Mouse (Mus musculus): ENCODE data around the gene Aco1.
"Not testable (repeated sequence)": the region's sequence is repeated elsewhere in the genome, so short reads cannot be mapped to it uniquely, and the experiment has no call there.

The Aco1 gene

DNA sequence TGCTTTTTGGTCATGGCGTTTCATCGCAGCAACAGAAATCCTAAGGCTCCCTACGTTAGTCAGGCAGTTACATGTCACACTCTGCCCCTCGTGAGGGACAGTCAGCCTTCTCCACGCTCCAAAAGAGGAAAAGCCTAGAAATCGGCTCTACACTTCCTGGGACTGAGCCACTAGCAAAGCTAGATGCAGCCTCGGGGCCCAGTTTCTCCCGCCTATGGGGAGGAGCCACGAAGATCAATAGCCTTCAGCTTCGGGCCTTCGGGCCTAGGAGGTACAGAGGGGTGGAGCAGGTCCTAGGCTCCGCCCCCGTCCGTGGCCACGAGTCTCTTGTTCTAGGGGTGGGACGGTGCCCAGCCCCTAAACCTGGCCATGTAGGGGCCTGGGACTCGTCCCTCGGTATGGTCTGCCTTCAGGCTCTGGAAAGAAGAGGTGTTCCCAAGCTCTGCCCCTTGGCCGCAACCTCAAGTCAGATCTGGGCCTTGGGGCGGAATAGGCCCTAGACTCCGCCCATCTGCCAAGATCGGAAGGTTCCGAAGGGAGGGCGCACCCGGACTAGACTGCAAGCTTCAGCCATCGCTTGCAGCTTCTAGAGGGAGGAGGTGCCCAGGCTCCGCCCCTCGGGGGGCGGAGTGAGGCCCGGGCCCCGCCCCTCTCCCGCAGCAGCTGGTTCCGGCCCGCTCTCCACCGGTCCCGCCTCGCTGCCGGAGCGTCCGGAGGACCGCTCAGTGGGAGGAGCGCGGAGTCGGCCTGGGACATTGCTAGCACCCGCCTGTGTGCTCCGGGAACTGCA, at the start of gene Aco1:
TSS of gene Aco1 (plus strand) at position 339 of the 790 bp plus-strand sequence.
- DNase-seq (ENCODE audit: low spot score) = peak; percentile 97

- no peak for DNase-seq (ENCODE audit: low spot score)
Observed at GRCm38 (mm10) chr4:40094974-40095373, 47.9 kb upstream of the Aco1 start.

DNA sequence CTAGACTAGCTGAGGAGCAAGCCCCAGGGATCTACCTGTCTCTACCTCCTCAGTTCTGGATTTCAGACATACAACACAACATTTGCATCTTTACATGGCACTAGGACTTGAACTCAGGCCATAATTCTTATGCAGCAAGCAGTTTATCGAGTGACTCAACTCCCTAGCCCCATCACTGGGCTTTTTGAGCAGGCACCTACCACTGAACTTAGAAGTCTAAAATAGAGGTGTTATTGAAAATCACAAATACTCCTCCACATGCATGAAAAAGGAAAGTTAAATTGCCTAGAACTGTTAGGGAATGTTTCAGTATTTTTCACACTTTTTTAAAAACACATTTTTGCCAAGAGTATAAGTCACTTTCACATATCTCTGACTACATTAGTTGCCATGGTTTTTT, 39.9 kb upstream of the Aco1 start:
- DNase-seq (ENCODE audit: low spot score) = no peak

GRCm38 (mm10) chr4:40106004-40106536, 36.8 kb upstream of the Aco1 start:
- DNase-seq (ENCODE audit: low spot score) = no peak

GRCm38 (mm10) chr4:40108030-40108429, 34.9 kb upstream of the Aco1 start:
- DNase-seq (ENCODE audit: low spot score) = no peak

- no peak for DNase-seq (ENCODE audit: low spot score)
Observed at GRCm38 (mm10) chr4:40113173-40113572, 29.7 kb upstream of the Aco1 start.

- DNase-seq (ENCODE audit: low spot score) = no peak
Observed at GRCm38 (mm10) chr4:40121221-40121620, 21.7 kb upstream of the Aco1 start.

DNA sequence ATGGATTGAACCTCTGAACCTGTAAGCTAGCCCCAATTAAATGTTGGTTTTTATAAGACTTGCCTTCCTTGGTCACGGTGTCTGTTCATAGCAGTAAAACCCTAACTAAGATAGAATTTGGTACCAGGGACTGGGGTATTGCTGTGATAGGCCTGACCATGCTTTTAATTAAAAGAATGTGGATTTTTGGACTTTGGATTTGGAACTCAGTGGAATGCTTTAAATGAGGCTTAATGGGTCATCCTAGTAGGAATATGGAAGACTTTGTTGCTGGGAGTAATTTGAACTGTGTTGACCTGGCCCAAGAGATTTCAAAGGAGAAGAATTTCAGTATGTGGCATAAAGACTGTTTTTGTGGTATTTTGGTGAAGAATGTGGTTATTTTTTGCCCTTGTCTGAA, 20.6 kb upstream of the Aco1 start:
- not testable (repeated sequence) for DNase-seq (ENCODE audit: low spot score)

DNA sequence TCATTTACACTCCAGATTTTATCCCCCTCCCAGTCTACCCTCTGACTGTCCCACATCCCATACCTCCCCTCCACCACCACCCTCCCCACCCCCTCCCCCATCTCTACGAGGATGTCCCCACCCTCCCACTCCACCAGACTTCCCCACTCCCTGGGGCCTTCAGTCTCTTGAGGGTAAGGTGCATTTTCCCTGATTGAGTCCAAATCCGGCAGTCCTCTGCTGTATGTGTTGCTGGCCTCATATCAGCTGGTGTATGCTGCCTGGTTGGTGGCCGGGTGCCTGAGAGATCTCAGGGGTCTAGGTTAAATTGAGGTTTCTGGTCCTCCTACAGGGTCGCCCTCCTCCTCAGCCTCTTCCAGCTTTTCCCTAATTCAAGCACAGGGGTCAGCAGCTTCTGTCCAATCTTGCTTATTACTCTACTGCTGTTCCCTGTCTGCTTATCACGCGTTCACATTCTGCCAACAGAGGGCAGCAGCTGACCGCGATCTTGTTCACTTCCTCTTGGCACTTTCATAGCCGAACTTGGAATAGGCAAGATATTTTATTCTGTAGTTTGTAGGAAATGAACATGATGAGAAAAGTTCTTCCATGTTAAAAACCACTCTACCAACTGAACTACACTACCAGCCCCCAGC, 8.3 kb upstream of the Aco1 start:
- DNase-seq (ENCODE audit: low spot score) = peak; percentile 90

DNA sequence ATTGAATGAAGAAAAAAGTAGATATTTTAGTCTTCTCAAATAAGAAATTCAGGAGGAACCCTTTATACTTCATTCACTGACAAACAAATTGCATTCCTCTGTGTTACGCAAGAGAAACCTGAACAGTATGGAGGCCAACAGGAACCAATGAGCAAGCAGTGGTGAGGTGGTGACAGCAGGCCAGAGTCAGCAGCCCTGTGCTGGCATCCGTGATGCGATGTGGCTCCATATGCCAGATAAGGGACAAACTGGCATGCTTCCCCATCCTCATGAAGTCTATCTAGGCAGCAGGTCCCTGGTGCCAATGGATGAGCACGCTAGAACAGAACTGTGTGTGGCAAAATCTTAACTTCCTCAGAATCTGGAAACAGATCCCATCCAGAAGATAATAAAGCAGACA, 6.4 kb upstream of the Aco1 start:
- no peak for DNase-seq (ENCODE audit: low spot score)

DNA sequence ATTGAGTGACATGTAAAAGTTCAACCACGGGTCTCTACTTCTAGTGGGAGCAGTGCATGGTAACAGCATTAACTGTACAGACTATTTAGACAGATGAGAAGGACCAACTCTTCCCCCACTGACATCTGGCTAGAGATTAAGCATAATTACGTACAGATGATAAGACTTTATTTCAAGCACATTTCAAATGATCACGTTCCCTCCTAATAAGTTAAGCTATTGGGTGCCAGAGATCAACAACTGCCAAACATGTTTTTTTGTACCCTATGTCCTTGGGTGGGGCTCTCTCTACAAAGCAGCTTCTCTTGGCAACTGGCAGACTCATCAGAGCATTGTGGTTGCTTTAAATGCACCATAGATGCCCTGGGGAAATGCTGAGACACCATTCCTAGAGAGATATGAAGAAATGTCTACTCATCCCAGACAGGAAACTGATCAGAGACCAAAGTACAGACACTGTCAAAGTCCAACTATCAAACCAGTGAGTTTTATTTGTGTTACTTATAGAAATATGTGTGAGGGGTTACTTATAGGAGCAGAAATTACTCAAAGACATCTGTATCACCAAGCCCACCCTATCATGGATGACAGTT, 3.1 kb upstream of the Aco1 start:
- DNase-seq (ENCODE audit: low spot score) = no peak

DNA sequence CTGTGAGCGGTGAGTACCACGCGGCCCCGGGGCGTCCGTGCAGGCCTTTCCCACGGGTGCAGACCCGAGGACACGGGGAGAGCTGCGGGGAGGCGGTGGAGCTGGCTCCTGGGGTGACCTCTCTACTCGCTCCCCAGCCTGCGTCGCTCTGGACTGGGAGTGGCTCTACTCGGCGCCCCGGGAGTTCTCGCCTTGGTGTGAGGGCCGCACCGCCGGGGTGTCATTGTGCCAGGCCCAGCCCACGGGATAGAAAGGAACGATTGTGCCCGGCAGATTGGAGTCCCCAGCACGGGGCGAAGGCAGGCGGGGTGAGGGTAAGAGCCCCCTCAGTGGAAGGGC, 621 bp downstream of the Aco1 start:
- no peak for DNase-seq (ENCODE audit: low spot score)

GRCm38 (mm10) chr4:40144543-40144942, 1.7 kb downstream of the Aco1 start:
- peak; percentile 22 for DNase-seq (ENCODE audit: low spot score)

DNA sequence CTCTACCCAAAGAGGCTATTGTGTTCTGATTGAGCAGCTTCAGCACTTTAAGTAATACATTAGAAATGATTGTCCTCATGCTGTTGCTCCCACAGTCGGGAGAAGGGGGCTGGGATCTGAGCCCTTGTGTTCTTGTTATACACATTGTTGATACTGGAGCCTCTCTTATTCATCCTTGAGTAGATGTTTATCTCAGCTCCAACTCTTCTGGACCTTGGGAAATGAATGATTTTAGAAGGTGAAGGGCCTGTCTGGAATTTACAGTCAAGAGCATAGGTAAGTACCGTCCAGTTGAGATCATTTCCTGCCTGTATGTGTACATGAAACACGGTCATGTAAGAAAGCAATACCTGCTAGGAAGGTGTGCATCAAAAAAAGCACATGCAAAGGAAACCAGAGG, 2.1 kb downstream of the Aco1 start:
- no peak for DNase-seq (ENCODE audit: low spot score)

DNA sequence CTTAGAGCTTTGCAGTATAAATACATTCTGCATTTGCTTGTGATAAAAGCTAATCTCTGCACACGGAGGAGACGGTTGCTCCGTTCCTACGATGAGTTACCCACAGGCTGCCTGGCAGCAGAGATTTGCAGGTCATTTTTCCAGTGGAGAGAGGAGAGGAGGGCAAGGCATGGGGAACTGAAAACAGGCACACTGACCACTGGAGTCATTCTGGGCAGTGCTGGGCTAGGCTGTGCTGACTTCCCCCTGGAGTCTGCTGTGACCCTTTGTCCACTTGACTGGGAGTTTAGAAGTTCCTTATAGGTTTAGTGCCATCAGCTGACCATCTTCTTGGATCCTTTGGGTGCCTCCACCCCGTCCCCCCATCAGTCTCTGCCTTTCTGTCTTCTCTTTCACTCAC, 5.4 kb downstream of the Aco1 start:
- no peak for DNase-seq (ENCODE audit: low spot score)

DNA sequence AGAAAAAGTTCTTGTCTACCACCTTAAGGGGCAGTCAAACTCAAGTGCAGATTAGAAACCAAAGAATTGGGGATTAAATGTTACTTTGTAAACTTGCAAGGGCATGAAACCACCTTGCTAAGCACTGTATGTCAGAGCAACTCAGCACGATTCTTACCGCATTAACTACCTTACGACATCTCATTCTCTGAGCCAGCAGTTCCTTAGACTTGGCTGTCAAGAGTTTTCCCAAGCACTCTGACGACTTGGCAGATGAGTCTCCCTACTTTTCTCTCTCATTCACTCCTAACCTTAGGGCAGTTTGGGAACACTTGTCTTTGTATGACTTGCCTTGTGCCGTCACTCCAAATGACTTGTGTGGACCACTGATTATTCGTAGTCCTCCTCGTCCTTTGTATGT, 7.2 kb downstream of the Aco1 start:
- no peak for DNase-seq (ENCODE audit: low spot score)

DNA sequence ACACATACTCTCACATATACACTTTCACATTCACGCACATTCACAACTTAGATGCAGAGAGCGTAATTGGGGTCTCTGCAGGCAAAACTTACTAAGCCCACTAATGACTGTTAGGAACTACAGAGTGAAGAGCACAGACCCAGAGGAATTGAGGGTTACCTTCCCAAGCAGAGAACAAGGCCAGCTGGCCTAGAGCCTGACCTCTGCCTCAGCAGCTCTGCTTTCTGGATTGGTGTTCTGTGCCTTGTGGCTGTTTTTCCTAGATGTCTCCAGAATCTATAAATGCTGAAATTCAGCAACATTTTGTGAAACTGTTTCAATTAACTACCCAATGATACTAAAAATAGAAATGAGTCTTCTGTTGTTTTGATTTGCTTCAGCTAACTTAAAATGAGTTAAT, 9.9 kb downstream of the Aco1 start:
- no peak for DNase-seq (ENCODE audit: low spot score)

- no peak for DNase-seq (ENCODE audit: low spot score)
Observed at GRCm38 (mm10) chr4:40153500-40153899, 10.6 kb downstream of the Aco1 start.

DNA sequence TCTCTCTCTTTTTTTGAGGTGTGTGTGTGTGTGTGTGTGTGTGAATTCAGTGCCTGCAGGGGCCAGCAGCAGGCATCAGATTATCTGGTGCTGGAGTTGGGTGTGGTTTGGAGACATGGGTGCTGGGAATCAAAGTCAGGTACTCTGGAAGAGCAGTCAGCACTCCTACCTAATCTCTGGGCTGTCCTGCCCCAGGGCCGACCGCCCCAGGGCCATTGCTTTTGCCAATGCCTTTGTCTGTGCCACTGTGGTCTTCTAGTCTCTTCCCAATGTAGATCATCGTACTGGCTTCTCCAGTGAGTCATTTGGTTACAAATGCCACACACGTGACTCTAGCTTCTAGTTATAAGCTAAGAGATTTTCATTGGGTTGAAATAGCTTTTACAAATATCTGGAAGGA, 11.9 kb downstream of the Aco1 start:
- no peak for DNase-seq (ENCODE audit: low spot score)

DNA sequence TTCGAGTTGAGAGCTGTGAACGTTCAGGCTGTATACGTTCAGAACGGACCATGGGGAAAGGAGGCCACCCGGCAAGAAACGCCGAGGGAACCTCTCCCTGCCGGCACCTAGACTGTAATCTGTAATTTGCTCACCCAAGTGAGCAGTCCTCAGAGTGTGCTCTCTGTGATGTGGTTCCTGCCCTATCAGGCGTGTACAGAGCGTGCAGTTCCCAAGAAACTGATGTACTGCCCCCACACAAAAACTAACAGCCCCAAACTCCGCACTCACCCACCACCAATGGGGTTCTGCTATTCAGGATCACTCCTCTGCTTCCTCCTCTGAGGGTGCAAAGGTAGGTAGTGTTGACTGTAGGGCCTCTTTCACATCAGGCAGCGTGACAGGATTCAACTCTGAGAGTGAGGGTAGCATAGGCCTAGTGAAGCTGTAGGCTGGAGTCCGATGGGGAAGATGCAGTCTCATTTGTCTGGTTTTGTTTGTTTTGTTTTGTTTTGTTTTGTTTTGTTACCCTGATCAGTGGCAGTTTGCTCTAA, 12.7 kb downstream of the Aco1 start:
- DNase-seq (ENCODE audit: low spot score) = no peak

DNA sequence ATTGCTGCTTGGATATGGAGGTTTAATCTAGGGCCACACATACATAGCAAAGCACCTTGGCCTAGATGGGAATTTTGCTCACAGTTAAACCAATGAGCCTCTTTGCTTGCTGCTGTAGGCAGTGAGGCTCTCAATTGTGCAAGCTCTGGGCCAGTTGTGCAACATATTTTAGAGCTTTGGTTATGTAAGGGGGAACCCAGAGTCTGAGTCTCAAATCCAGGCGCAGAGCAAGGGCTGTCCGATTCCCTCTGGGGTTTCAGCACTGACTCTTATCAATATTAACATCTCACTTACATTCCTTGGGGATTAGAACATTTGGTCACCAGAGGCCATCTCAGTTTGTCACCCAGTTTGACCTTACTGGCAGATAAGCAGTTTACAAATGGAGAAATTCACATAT, 13.3 kb downstream of the Aco1 start:
- no peak for DNase-seq (ENCODE audit: low spot score)

GRCm38 (mm10) chr4:40156582-40157499, 14.0 kb downstream of the Aco1 start:
- DNase-seq (ENCODE audit: low spot score) = no peak

Data from embryo, embryonic 10.5 days (tissue).